Mouse (Mus musculus): ENCODE measurements around the gene Chd2. TPM values are rescaled to one million over a fixed set of nuclear protein-coding genes. Genes with fewer than 3 reads are reported as not detected.

Chd2 gene
- polyA plus RNA-seq, 1 experiment: 88.1 TPM

GRCm38 (mm10) chr7:73479506-73479905, 62.1 kb downstream of the Chd2 start:
- no peaks in the 10 kb centered on the region for H3K4me1 ChIP-seq (replicated peaks; ENCODE audit: control insufficient read depth, insufficient read depth, low read length)
- no peak for TF ChIP-seq POLR2A (IDR thresholded peaks at IDR 0.05; ENCODE audit: control insufficient read depth, extremely low read depth, insufficient read depth, low read length, poor library complexity)
- no peak for TF ChIP-seq CTCF (IDR thresholded peaks at IDR 0.05; ENCODE audit: borderline replicate concordance, control insufficient read depth, extremely low read depth, insufficient read depth, low read length, poor library complexity)
- DNase-seq: peak; percentile 18
- H3K27ac ChIP-seq (ENCODE audit: control insufficient read depth, insufficient read depth, low read length): no peak overlapping the region
- H3K27me3 ChIP-seq (ENCODE audit: control insufficient read depth, insufficient read depth, low read length): no peaks in the 10 kb centered on the region
- no peak overlapping the region for H3K4me3 ChIP-seq (ENCODE audit: control insufficient read depth, insufficient read depth, low read length)
- WGBS: 61% methylated on average over 3 of the region's 3 CpGs
- peaks cover 89% of the 10 kb centered on the region for H3K36me3 ChIP-seq (ENCODE audit: control insufficient read depth, insufficient read depth, low read length)

GRCm38 (mm10) chr7:73478157-73479058, 63.2 kb downstream of the Chd2 start:
- no peak overlapping the region for H3K4me3 ChIP-seq (ENCODE audit: control insufficient read depth, insufficient read depth, low read length)
- DNase-seq: no peak
- peaks cover 91% of the 10 kb centered on the region for H3K36me3 ChIP-seq (ENCODE audit: control insufficient read depth, insufficient read depth, low read length)
- no peak overlapping the region; the same call in 1 of the 2 replicates for H3K27ac ChIP-seq (ENCODE audit: control insufficient read depth, insufficient read depth, low read length)
- no peak for TF ChIP-seq CTCF (IDR thresholded peaks at IDR 0.05; ENCODE audit: borderline replicate concordance, control insufficient read depth, extremely low read depth, insufficient read depth, low read length, poor library complexity)
- TF ChIP-seq POLR2A (IDR thresholded peaks at IDR 0.05; ENCODE audit: control insufficient read depth, extremely low read depth, insufficient read depth, low read length, poor library complexity): no peak
- H3K27me3 ChIP-seq (ENCODE audit: control insufficient read depth, insufficient read depth, low read length): no peaks in the 10 kb centered on the region
- 81% methylated on average over 11 of the region's 11 CpGs for WGBS
- H3K4me1 ChIP-seq (replicated peaks; ENCODE audit: control insufficient read depth, insufficient read depth, low read length): no peaks in the 10 kb centered on the region

- H3K4me3 ChIP-seq (ENCODE audit: control insufficient read depth, insufficient read depth, low read length): no peak overlapping the region
- WGBS: 96% methylated on average over 3 of the region's 3 CpGs
- H3K27me3 ChIP-seq (ENCODE audit: control insufficient read depth, insufficient read depth, low read length): no peaks in the 10 kb centered on the region
- TF ChIP-seq POLR2A (IDR thresholded peaks at IDR 0.05; ENCODE audit: control insufficient read depth, extremely low read depth, insufficient read depth, low read length, poor library complexity): no peak
- no peak for TF ChIP-seq CTCF (IDR thresholded peaks at IDR 0.05; ENCODE audit: borderline replicate concordance, control insufficient read depth, extremely low read depth, insufficient read depth, low read length, poor library complexity)
- no peak overlapping the region for H3K27ac ChIP-seq (ENCODE audit: control insufficient read depth, insufficient read depth, low read length)
- DNase-seq: no peak
- H3K36me3 ChIP-seq (ENCODE audit: control insufficient read depth, insufficient read depth, low read length): peaks cover 91% of the 10 kb centered on the region
- no peaks in the 10 kb centered on the region for H3K4me1 ChIP-seq (replicated peaks; ENCODE audit: control insufficient read depth, insufficient read depth, low read length)
These were observed 73.9 kb downstream of the Chd2 start for GRCm38 (mm10) chr7:73467741-73468140.

- DNase-seq: no peak
- no peaks in the 10 kb centered on the region for H3K27me3 ChIP-seq (ENCODE audit: control insufficient read depth, insufficient read depth, low read length)
- no peaks in the 10 kb centered on the region for H3K4me1 ChIP-seq (replicated peaks; ENCODE audit: control insufficient read depth, insufficient read depth, low read length)
- peaks cover 90% of the 10 kb centered on the region for H3K36me3 ChIP-seq (ENCODE audit: control insufficient read depth, insufficient read depth, low read length)
- TF ChIP-seq POLR2A (IDR thresholded peaks at IDR 0.05; ENCODE audit: control insufficient read depth, extremely low read depth, insufficient read depth, low read length, poor library complexity): no peak
- no peak for TF ChIP-seq CTCF (IDR thresholded peaks at IDR 0.05; ENCODE audit: borderline replicate concordance, control insufficient read depth, extremely low read depth, insufficient read depth, low read length, poor library complexity)
- no peak overlapping the region for H3K4me3 ChIP-seq (ENCODE audit: control insufficient read depth, insufficient read depth, low read length)
- 96% methylated on average over 2 of the region's 2 CpGs for WGBS
- H3K27ac ChIP-seq (ENCODE audit: control insufficient read depth, insufficient read depth, low read length): no peak overlapping the region
These were observed 78.1 kb downstream of the Chd2 start for GRCm38 (mm10) chr7:73463546-73463945.

- no peak for DNase-seq
- Histone ChIP-seq H3K36me3 (ENCODE audit: control insufficient read depth, insufficient read depth, low read length) (peaks cover 94% of the 10 kb centered on the region), H3K4me1 (replicated peaks; ENCODE audit: control insufficient read depth, insufficient read depth, low read length) (no peaks in the 10 kb centered on the region), H3K4me3 (ENCODE audit: control insufficient read depth, insufficient read depth, low read length) (no peak overlapping the region), H3K27me3 (ENCODE audit: control insufficient read depth, insufficient read depth, low read length) (no peaks in the 10 kb centered on the region), H3K27ac (ENCODE audit: control insufficient read depth, insufficient read depth, low read length) (no peak overlapping the region)
- TF ChIP-seq POLR2A (IDR thresholded peaks at IDR 0.05; ENCODE audit: control insufficient read depth, extremely low read depth, insufficient read depth, low read length, poor library complexity): no peak
- TF ChIP-seq CTCF (IDR thresholded peaks at IDR 0.05; ENCODE audit: borderline replicate concordance, control insufficient read depth, extremely low read depth, insufficient read depth, low read length, poor library complexity): no peak
- 96% methylated on average over 12 of the region's 12 CpGs for WGBS
These were observed 87.5 kb downstream of the Chd2 start for GRCm38 (mm10) chr7:73454113-73454512.

GRCm38 (mm10) chr7:73452187-73452808, 89.3 kb downstream of the Chd2 start:
- H3K27ac ChIP-seq (ENCODE audit: control insufficient read depth, insufficient read depth, low read length): no peak overlapping the region
- over 99% methylated on average over 3 of the region's 3 CpGs for WGBS
- no peaks in the 10 kb centered on the region for H3K4me1 ChIP-seq (replicated peaks; ENCODE audit: control insufficient read depth, insufficient read depth, low read length)
- no peak overlapping the region for H3K4me3 ChIP-seq (ENCODE audit: control insufficient read depth, insufficient read depth, low read length)
- peaks cover 97% of the 10 kb centered on the region for H3K36me3 ChIP-seq (ENCODE audit: control insufficient read depth, insufficient read depth, low read length)
- no peaks in the 10 kb centered on the region for H3K27me3 ChIP-seq (ENCODE audit: control insufficient read depth, insufficient read depth, low read length)
- TF ChIP-seq POLR2A (IDR thresholded peaks at IDR 0.05; ENCODE audit: control insufficient read depth, extremely low read depth, insufficient read depth, low read length, poor library complexity): no peak
- TF ChIP-seq CTCF (IDR thresholded peaks at IDR 0.05; ENCODE audit: borderline replicate concordance, control insufficient read depth, extremely low read depth, insufficient read depth, low read length, poor library complexity): no peak
- no peak for DNase-seq
